Mouse (Mus musculus) brain, embryonic 18.5 days (tissue): ENCODE results near the gene Il13ra2.
"Not testable (repeated sequence)": the region's sequence is repeated elsewhere in the genome, so short reads cannot be mapped to it uniquely, and the experiment has no call there.

Experiments used
- DNase-seq: peaks from one replicate; pipeline ENCODE4 v3.0.0-alpha.2; 2012; ENCODE audit warnings: low read depth, low spot score

The Il13ra2 gene

DNA sequence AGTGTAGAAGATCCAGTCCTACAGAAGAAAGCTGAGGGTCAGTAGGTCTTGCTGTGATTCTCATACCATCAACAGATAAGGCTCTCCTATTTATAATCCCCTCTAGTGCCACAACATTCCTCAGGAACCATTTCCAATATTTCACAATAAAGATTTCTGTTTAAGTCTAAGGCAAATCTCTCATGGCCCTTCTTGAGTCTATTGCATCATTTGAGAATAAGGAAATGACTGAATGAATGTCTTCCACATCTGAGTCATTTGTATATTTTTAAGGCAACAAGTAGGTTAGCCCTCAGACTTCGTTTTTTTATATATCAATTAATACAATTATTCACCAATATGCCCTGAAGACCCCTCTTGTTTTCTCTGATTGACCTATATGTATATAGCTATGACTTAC lies at the start of gene Il13ra2:
Gene Il13ra2 (minus strand): TSS at position 64 of the 400 bp plus-strand sequence.
- DNase-seq, result no peak

DNA sequence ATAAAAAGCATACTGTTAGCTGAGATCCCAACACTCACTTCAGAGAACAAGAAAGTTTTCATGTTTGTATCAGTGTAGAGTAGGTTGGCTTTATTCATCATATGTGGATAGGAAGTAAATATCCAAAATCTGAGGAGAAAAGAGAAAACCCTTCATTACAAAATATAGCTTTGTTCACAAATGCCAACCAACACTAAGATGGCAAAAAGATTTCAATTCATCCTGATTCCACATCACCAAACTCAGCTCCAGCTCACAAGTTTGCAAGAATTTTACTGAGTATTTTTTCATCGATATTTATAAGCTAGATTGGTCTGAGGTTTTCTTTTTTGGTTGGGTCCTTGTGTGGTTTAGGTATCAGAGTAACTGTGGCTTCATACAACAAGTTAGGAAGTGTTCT lies 24.6 kb upstream of the Il13ra2 start, which contains the start of gene Vmn1r239-ps:
Gene Vmn1r239-ps (minus strand): TSS at position 101 of the 400 bp plus-strand sequence.
- not testable (repeated sequence) for DNase-seq

DNA sequence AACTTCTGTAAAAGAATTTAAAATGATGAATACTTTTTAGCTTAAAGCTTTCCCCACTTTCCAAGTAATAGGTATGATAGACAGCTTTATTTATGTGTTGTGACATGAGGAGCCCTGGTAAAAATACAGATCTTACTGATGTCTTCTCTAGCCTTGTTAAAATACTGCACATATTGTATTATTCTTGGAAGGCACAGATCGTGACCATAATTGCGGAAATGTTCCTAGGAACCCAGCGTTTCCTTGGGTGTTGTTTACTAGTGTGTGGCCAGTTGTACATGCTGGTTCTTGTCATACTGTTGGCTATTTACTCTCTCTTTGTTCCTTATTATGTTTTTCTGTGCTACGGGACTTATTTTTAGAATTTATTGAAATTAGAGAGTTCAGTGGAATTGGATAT lies 14.4 kb upstream of the Il13ra2 start:
- no peak for DNase-seq

DNA sequence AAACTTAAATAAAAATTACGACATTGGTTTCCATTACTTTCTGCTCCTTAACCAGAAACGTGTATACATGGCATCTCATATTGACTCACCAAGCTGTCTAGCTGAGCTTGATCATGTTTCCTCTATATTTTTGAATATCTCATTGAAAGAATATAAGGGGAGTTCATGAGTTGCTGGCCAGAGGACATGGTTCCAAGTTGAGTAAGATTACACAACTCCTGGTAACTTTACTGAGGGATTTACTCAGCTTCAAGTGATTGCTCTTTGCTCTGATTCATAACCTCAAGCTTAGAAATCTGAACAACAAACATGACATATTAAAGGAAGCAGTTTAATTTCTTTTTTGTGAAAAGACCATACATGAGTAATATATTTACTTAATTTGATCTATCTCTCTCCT lies 6.4 kb upstream of the Il13ra2 start:
- DNase-seq, result no peak

DNA sequence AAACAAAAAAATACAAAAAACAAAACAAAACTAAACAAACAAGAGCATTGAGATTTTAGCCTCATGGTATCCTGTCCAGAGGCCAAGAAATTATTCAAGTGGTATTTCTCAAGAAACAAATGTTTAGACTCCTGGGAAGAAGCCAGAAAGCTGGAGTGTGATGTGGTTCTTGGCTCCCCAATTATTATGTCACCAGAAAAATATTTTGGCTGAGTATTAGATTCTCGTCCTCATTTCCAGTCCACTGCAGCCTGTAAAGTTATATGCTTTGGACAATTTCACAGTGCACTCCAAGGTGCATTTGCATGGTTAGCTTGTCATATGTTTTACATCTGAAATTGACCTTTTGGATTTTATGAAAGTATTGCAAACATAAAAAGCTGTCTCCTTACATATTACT lies 761 bp upstream of the Il13ra2 start:
- no peak for DNase-seq

DNA sequence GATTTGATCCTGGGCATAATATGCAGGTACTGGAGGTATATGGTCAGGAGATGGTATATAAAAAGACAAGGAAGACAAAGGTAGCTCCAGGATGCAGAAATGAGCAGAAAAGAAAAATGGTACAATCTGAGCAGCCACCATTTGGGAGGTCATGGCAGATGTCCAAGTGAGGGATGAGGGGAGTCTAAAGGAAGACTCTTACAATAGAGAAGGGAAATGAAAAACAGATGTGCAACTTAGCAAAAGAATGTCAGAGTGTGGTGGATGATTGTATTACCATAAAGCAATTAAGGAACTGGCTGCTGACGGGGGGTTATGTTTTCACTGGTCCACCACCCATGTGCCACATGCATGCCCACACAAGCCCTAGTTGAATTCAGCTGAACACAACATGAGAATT lies 35.5 kb downstream of the Il13ra2 start:
- no peak for DNase-seq

DNA sequence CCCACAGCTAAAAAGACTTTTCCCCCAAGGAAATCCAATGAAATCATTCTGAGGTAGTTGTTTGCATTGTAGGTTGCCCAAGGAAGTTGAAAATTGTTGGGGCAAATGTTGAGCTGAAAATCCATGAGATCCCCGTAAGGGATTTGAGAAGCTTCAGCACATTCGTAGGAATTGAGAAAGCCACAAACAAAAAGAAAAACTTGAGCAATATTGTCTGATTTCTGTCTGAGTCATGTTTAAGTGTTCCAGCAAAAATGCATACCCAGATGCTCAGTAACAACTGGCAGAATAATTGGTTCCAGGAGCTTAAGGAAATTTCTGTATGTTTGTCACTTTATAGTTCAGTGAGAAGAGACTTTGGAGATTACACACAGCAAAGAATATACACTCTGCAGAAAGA lies 79.8 kb downstream of the Il13ra2 start:
- DNase-seq, result no peak
